Mouse (Mus musculus): ENCODE results near the gene Gm20388.

- TF ChIP-seq CTCF (IDR thresholded peaks at IDR 0.05; ENCODE audit: low read depth) (peak; percentile 39), EP300 (IDR thresholded peaks at IDR 0.05; ENCODE audit: low read depth) (no peak)
Measured at GRCm38 (mm10) chr8:122812610-122813250, 2902.1 kb downstream of the Gm20388 start.
